Mouse (Mus musculus) adipocyte (in vitro differentiated cells): ENCODE results near the gene Parp1.

ENCODE experiments used
- DNase-seq: peaks from one replicate; pipeline ENCODE4 v3.0.0-alpha.2; 2016; ENCODE audit warnings: low spot score

The Parp1 gene

DNA sequence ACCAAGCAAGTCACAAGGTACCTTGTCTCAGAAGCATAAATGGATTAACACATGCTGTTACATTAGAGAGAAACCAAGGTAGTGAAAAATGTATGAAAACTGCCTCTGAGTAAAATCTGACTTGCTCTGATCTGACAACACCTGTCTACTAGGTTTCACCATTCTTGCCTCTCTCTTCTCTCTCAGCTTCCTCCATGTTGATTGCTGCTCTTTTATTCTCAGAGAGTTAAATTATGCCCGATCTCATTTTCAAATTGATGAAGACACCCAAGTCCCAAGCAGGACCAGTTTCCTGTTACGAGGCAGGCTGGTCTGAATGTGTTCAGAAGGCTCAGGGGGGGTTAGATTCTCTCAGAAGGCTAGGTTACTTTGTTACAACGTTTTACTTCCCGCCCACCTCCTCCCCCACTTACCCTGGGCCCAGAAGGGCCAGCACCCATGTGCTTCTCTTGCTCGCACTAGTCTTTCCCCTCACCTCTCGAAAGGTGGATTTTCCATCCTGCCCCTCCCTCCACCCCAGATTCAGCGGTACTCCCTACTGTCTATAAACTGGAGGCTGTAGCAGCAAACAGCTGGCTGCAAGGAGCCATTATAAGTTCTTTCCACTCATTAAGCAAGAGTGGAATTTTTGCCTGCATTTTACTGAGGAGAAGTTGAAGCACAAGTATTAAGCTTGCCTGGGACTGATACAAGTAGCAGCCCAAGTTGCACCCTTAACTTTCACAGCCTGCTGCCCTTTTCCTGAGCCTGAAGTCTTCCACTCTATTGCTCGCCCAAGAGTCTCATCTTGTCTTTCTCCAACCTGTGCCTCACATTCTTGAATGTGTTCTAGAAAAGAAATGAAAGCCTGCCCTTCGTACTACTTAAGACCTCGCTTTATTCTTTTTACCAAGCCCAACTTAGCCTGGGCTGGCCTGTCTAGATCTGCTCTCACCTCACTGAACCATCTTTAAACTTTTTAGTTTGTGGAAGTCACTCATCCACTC lies 71.0 kb downstream of the Parp1 start:
- DNase-seq, result no peak

- peak; percentile 28 for DNase-seq
Measured at GRCm38 (mm10) chr1:180640605-180641125, 71.9 kb downstream of the Parp1 start.

DNA sequence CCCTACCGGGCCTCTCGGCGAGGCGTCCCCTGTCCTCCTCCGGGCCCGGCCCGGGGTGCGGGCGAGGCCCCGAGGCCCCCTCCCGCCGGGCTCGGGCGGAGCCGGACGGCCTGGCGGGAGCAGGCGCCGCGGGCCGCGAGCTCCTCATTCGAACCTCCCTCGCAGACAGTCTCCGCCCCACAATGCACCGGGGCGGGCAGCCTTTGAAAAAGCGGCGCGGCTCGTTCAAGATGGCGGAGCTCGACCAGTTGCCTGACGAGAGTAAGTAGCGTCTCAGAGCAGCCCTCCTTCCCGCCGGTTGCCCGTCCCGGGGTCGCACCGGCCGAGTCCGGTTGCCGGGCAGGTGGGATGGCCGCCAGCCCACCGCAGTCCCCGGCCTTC lies 72.4 kb downstream of the Parp1 start, which contains the start of gene Lin9:
Lin9 (plus strand) TSS at position 14 of the 381 bp plus-strand sequence.
- DNase-seq, result peak; percentile 84

DNA sequence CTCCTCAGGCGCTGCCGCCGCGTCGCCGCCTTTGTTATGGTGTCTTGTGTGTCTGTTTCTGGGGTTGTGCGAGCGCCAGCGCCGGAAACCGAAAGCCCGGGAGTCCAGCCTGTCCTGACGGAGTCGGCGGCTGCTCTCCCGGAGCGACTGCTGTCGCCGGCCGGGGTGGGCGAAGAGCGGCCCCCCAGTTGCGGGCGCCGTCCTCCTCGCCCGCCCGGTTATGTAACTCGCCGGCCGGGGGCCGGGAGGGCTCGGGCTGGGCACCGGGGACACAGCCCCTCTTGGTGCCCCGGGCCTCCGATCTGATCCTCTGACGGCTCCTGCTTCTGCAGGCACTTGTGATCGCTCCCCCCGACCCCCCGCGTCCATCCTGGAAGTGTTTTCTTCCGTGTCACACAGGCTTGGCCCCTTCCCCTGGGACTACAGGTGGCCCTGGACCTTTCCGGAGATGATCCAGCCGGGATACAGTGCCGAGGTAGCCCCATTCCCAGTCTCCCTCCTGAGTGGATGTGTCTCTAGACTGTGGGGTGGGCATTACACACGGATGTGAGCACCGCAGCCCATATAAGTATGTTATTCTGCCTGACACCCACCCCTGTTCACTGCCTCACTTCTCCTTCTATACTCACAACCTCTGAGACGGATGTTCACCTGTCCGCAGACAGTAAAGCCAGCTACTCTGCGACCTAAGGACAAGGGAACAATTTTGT lies 72.9 kb downstream of the Parp1 start:
- no peak for DNase-seq

DNA sequence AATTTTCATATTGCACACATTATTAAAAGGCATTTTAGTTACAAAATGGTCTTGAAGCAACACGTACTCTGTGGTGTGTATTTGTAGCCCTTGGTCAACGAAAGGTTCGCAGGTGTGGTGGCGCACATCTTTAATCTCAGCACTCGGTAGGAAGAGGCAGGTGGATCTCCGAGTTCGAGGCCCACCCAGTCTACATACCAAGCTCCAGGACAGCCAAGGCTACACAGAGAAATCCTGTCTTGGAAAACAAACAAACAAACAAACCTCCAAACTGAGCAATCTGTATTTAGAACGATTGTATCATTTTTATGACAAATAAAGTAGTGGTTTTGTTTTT lies 73.5 kb downstream of the Parp1 start:
- DNase-seq, result no peak
